Mouse (Mus musculus) hindlimb bud, embryonic 11.5 days (tissue): ENCODE results near the gene Sned1.

Source experiments
- DNase-seq: peaks from one replicate; pipeline ENCODE4 v3.0.0-alpha.2; 2012; ENCODE audit warnings: low read depth, low spot score; ENCODE audit errors: extremely low spot score

Gene Sned1

GRCm38 (mm10) chr1:93300578-93300977 is 64.9 kb downstream of the Sned1 start:
- no peak for DNase-seq

- peak; percentile 58 for DNase-seq
Observed at GRCm38 (mm10) chr1:93305581-93306337, 70.1 kb downstream of the Sned1 start, which contains the start of gene Mterf4. TSS of gene Mterf4 (minus strand) at chr1:93305915.

DNA sequence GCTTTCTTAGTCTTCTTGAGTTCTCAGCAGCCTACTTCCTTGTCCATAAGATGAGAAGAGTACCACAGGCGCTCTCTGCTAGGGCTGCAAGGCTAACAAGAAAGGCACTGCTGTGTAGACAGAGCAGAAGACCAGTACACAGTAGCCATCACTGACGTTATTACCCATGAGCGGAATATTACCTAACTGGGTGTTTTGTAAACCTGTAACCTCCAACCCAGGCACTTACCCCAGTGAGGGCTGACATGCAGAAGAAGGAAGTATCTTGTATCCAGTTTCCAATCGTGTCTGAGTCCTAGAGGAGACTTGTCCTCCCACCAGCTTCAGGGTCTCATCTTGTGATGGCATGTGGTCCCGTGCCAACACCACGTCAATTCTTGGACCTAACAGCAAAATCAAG is 88.3 kb downstream of the Sned1 start:
- no peak for DNase-seq

DNA sequence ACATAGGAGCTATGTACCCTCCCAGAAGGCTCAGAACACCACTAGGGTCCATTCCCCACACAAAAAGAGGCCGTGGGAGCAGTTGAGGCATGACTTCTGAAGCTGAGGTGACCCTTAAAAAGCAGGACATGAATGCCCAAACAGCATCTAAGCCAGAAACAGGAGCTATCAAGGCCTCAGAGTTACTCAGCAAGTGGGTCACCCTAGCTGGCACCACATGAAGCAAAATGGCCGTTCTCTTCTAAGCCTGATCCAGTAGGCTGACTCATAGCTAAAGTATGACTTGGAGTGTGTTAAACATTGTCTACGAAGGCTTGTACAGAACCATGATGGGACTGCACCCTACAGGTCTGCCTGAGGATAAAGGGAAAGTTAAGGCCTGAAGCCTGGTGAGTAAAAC is 90.8 kb downstream of the Sned1 start:
- DNase-seq = no peak

GRCm38 (mm10) chr1:93334621-93335020 is 99.0 kb downstream of the Sned1 start:
- DNase-seq = no peak

- DNase-seq = peak; percentile 92
Observed at GRCm38 (mm10) chr1:93342648-93343503, 107.2 kb downstream of the Sned1 start, which contains the start of the genes Ppp1r7 and Pask. TSS of gene Ppp1r7 (plus strand) at chr1:93342854. TSS of gene Pask (minus strand) at chr1:93343482.

- peak; percentile 91 for DNase-seq
Observed at GRCm38 (mm10) chr1:93343504-93344047, 107.9 kb downstream of the Sned1 start.

GRCm38 (mm10) chr1:93347176-93347575 is 111.5 kb downstream of the Sned1 start:
- no peak for DNase-seq

- no peak for DNase-seq
Observed at GRCm38 (mm10) chr1:93349701-93350100, 114.1 kb downstream of the Sned1 start.
